Mouse (Mus musculus) thymus, adult 2 months (tissue): ENCODE results near the gene E130114P18Rik.

Experiments
- CTCF ChIP-seq: fragments of 200-500 bp; IDR thresholded peaks from 2 replicates; pipeline ENCODE4 v1.5.1; 2012; ENCODE audit warnings: mild to moderate bottlenecking, control low read depth, low read length, moderate library complexity, borderline replicate concordance; ENCODE audit not compliant: control insufficient read depth, poor library complexity, insufficient read depth; ENCODE audit errors: extremely low read depth
- POLR2A ChIP-seq: fragments of 200-500 bp; IDR thresholded peaks from 2 replicates; pipeline ENCODE4 v1.6.1; 2012; ENCODE audit warnings: mild to moderate bottlenecking, low read length, control low read depth, moderate library complexity; ENCODE audit not compliant: control insufficient read depth, poor library complexity, insufficient read depth; ENCODE audit errors: extremely low read depth

GRCm38 (mm10) chr4:97793931-97794330 is 16.1 kb upstream of the E130114P18Rik start:
- TF ChIP-seq CTCF (no peak), POLR2A (no peak)
